Mouse (Mus musculus) cerebellum, postnatal 36 days (tissue): ENCODE results near the gene Lcn6.
A peak's percentile ranks its signal among the peaks of the same experiment; 100 is the strongest.
"Not testable (repeated sequence)": the region's sequence is repeated elsewhere in the genome, so short reads cannot be mapped to it uniquely, and the experiment has no call there.

Experiments
- DNase-seq, 2 experiments: peaks; one replicate each; pipeline ENCODE4 v3.0.0; 2021 to 2022; ENCODE audit warnings: mixed read lengths in 2 of 2

Lcn6 gene

DNA sequence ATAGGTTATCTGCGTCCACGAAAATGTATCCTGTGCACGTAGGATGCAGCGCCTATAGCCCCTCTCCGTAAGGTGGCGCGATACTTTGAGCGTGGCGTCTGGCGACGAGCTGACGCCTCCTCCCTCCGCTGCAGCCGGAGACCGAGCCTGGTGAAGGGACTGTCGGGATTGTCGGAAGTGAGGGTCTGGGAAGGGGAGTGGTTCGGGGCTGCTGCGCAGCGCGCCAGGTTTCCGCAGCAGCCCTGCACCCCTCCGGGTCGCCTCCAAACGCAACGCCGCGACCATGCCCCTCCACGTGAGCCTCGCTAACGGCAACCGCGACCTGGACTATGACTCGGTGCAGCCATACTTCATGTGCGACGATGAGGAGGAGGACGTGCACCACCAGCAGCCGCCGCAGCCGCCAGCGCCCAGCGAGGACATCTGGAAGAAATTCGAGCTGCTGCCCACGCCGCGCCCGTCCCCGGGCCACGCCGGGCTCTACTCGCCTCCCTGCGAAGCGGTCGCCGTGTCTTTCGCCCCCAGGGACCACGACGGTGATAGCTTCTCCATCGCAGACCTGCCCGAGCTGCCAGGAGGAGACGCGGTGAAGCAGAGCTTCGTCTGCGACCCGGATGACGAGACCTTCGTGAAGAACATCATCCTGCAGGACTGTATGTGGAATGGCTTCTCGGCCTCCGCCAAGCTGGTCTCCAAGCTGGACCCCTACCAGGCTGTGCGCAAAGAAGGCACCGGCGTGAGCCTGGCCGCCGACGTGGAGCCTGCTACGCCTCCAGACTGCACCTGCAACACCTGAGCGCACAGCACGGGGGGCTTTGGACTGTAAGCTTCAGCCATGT lies 30.3 kb downstream of the Lcn6 start, which contains the start of gene Bmyc:
TSS of gene Bmyc (plus strand) at position 97 of the 839 bp plus-strand sequence.
- DNase-seq, result peak; percentile 82

DNA sequence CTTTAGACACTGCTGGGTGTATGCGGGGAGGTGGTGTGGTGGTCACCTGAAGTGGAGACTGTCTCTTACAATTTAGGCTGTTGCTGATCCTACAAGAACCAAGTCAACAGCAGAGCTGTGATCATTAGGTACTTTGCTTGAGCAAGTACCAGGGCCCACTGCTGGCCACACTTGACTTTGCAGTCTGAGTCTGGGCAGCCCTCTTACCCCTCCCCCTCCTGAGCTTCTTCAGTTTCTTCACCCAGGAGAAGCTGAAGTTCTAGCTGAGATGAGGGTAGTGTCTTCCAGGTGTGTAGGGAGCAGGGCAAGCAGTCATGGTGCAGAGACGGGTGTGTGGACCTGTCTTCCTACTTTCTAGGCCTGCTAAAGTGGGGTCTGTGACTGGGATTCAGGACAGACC lies 31.5 kb downstream of the Lcn6 start:
- peak; percentile 27 to 29 for DNase-seq

DNA sequence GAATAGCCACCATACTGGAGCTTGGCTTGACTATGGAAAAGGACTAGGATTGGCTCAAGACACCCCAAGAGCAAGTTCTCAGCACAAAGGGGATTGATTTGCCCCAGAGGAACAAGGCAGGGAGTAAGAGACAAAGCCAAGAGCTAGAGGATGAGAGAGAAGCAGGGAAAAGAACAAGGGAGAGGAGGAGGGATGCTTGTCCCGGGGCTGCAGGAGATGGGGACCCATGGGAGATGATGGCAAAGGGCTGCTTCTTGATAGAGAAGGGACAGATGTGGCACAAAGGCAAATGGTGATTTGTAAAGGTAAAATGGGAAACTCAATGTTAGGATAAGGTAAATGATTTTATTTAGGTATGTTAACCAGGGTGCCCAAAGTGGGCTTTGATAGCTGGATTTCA lies 32.5 kb downstream of the Lcn6 start:
- not testable (repeated sequence) for DNase-seq

DNA sequence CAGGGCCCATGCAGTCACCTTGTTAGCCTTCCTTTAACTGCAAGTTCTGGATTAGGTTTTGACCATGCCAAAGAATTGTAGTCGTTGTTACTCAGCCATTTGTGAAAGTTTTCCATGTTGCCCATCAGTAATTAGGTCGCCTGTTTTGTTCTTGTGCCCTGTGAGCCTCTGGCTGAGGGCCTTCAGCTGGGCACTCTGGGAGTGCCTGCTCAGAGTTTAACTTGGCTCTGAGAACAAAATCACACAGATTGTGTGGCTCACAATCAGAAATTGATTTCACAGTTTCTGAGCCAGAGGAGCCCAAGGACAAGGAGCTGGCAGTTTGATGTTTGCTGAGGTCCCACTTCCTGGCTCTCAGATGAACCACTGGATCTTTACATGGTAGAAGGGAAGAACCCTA lies 33.2 kb downstream of the Lcn6 start:
- DNase-seq, result not testable (repeated sequence)

DNA sequence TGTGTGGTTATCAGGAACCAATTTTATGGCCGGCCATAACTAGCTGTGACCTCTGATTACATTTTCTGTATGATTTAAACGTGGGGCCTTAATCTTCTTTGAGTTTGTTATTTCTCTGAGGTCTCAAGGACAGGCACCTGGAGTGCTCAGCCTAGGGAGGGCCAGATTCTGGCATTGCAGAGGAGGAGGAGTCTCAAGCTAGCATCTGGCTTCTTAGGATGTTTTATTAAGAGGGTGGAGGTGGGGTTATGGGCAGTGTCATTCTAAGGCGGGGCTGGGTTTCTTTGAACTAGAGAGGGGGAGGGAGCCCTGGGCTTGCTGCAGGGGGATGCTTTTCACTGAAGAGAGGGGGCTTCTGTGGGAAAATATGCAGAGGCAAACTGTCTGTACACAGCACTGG lies 35.1 kb downstream of the Lcn6 start:
- not testable (repeated sequence) for DNase-seq

DNA sequence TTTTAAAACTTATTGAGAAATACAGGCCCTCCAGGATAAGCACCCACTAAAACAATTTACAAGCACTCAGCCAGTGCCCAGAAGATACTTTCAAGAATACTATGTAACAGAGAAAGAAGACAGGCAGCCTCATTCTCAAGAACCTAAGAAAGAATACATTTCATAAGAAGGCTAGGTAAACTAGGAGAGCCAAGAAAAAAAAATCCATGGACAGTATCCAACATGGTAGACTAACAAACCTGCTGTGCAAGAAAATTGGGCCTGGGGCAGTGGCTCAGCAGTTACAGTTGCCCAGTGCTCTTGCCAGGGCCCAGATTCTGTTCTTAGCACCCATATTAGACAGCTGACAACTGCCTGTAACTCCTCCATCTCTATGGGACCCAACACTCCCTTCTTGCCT lies 40.6 kb downstream of the Lcn6 start:
- no peak for DNase-seq
